Mouse (Mus musculus) small intestine, adult 2 months (tissue): ENCODE results near the gene Hspa1a.

Experiments
- CTCF ChIP-seq: fragments of 200-500 bp; IDR thresholded peaks from 2 replicates; pipeline ENCODE4 v1.5.1; 2012; ENCODE audit warnings: low read depth, mild to moderate bottlenecking, control low read depth, inconsistent platforms, low read length, moderate library complexity, mixed read lengths; ENCODE audit not compliant: insufficient replicate concordance, insufficient read length; ENCODE audit errors: extremely low read depth
- POLR2A ChIP-seq: fragments of 200-500 bp; IDR thresholded peaks from 2 replicates; pipeline ENCODE4 v1.6.1; 2012; ENCODE audit warnings: low read depth, mild to moderate bottlenecking, control low read depth, inconsistent platforms, low read length, moderate library complexity

DNA sequence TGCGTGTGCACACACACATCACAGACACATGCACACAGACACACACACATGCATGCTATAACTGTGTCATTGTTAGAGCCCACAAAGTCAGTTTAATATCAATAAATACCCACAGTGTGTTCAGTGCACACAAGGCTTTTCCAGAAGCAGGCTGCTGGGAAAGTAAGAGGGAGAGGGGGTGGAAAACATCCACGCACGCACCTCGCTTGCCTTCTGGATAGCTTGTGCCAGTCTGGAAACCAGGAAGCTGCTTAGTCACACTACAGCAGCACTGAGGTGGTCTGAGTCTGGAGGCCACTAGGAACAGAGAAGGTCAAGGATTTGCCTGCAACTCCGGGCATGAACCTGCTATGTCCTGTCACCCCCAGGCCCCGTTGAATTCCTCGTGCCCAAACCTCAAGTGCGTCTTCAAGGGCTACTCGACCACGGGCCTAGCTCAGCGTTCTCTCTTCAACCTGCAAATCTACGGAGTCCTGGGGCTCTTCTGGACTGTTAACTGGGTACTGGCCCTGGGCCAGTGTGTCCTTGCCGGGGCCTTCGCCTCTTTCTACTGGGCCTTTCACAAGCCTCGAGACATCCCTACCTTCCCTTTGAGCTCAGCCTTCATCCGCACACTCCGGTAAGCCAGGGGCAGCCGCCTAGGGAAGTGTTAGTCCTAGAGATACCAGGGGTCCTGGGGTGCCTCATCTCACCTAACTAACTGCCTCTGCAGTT is 44.5 kb downstream of the Hspa1a start:
- TF ChIP-seq CTCF (no peak), POLR2A (no peak)
